Mouse (Mus musculus): ENCODE measurements around the gene Mpo. TPM values are rescaled to one million over a fixed set of nuclear protein-coding genes. Genes with fewer than 3 reads are reported as not detected.

The Mpo gene
- polyA plus RNA-seq, 1 experiment = 0.08 TPM

- Histone ChIP-seq H3K4me3 (replicated peaks; ENCODE audit: insufficient read depth, low read depth, low read length) (no peak overlapping the region), H3K4me1 (ENCODE audit: control insufficient read depth, insufficient read depth, low read length) (no peaks in the 10 kb centered on the region), H3K27ac (ENCODE audit: insufficient read depth, low read length) (no peak overlapping the region), H3K27me3 (ENCODE audit: control insufficient read depth, insufficient read depth, low read length) (no peaks in the 10 kb centered on the region)
- DNase-seq = no peak
- TF ChIP-seq CTCF (IDR thresholded peaks at IDR 0.05; ENCODE audit: borderline replicate concordance, insufficient read depth, low read depth, low read length) = no peak
- no peak for TF ChIP-seq POLR2A (IDR thresholded peaks at IDR 0.05; ENCODE audit: borderline replicate concordance, insufficient read depth, low read length)
- WGBS = 85% methylated on average over 5 of the region's 5 CpGs
Measured at GRCm38 (mm10) chr11:87753891-87754501, 39.4 kb upstream of the Mpo start.

GRCm38 (mm10) chr11:87754603-87755002, 38.8 kb upstream of the Mpo start:
- no peaks in the 10 kb centered on the region for H3K27me3 ChIP-seq (ENCODE audit: control insufficient read depth, insufficient read depth, low read length)
- WGBS = 74% methylated on average over 5 of the region's 5 CpGs
- DNase-seq = no peak
- no peak overlapping the region for H3K4me3 ChIP-seq (replicated peaks; ENCODE audit: insufficient read depth, low read depth, low read length)
- H3K27ac ChIP-seq (ENCODE audit: insufficient read depth, low read length) = no peak overlapping the region
- no peaks in the 10 kb centered on the region; the same call in 1 of the 2 replicates for H3K4me1 ChIP-seq (ENCODE audit: control insufficient read depth, insufficient read depth, low read length)
- TF ChIP-seq POLR2A (IDR thresholded peaks at IDR 0.05; ENCODE audit: borderline replicate concordance, insufficient read depth, low read length) = no peak

GRCm38 (mm10) chr11:87755360-87756017, 37.9 kb upstream of the Mpo start:
- 69% methylated on average over 17 of the region's 17 CpGs for WGBS

GRCm38 (mm10) chr11:87756251-87756820, 37.0 kb upstream of the Mpo start:
- no peaks in the 10 kb centered on the region; the same call in 1 of the 2 replicates for H3K4me1 ChIP-seq (ENCODE audit: control insufficient read depth, insufficient read depth, low read length)
- H3K27ac ChIP-seq (ENCODE audit: insufficient read depth, low read length) = no peak overlapping the region
- TF ChIP-seq POLR2A (IDR thresholded peaks at IDR 0.05; ENCODE audit: borderline replicate concordance, insufficient read depth, low read length) = no peak
- no peak for TF ChIP-seq CTCF (IDR thresholded peaks at IDR 0.05; ENCODE audit: borderline replicate concordance, insufficient read depth, low read depth, low read length)
- WGBS = 91% methylated on average over 15 of the region's 15 CpGs
- H3K4me3 ChIP-seq (replicated peaks; ENCODE audit: insufficient read depth, low read depth, low read length) = no peak overlapping the region
- DNase-seq = no peak
- H3K27me3 ChIP-seq (ENCODE audit: control insufficient read depth, insufficient read depth, low read length) = no peaks in the 10 kb centered on the region

More at GRCm38 (mm10) chr11:87755360-87756017, 37.9 kb upstream of the Mpo start:
- H3K4me3 ChIP-seq (replicated peaks; ENCODE audit: insufficient read depth, low read depth, low read length) = no peak overlapping the region
- no peak overlapping the region for H3K27ac ChIP-seq (ENCODE audit: insufficient read depth, low read length)
- no peak for TF ChIP-seq POLR2A (IDR thresholded peaks at IDR 0.05; ENCODE audit: borderline replicate concordance, insufficient read depth, low read length)
- no peak for TF ChIP-seq CTCF (IDR thresholded peaks at IDR 0.05; ENCODE audit: borderline replicate concordance, insufficient read depth, low read depth, low read length)
- DNase-seq = no peak
- H3K4me1 ChIP-seq (ENCODE audit: control insufficient read depth, insufficient read depth, low read length) = no peaks in the 10 kb centered on the region; the same call in 1 of the 2 replicates
- no peaks in the 10 kb centered on the region for H3K27me3 ChIP-seq (ENCODE audit: control insufficient read depth, insufficient read depth, low read length)

GRCm38 (mm10) chr11:87757001-87757954, 36.1 kb upstream of the Mpo start:
- Histone ChIP-seq H3K4me1 (ENCODE audit: control insufficient read depth, insufficient read depth, low read length) (no peaks in the 10 kb centered on the region; the same call in 1 of the 2 replicates), H3K27ac (ENCODE audit: insufficient read depth, low read length) (no peak overlapping the region), H3K27me3 (ENCODE audit: control insufficient read depth, insufficient read depth, low read length) (no peaks in the 10 kb centered on the region), H3K4me3 (replicated peaks; ENCODE audit: insufficient read depth, low read depth, low read length) (no peak overlapping the region)
- no peak for TF ChIP-seq CTCF (IDR thresholded peaks at IDR 0.05; ENCODE audit: borderline replicate concordance, insufficient read depth, low read depth, low read length)
- no peak for TF ChIP-seq POLR2A (IDR thresholded peaks at IDR 0.05; ENCODE audit: borderline replicate concordance, insufficient read depth, low read length)
- no peak for DNase-seq
- WGBS = 90% methylated on average over 25 of the region's 25 CpGs

GRCm38 (mm10) chr11:87758161-87758911, 35.0 kb upstream of the Mpo start:
- H3K27me3 ChIP-seq (ENCODE audit: control insufficient read depth, insufficient read depth, low read length) = no peaks in the 10 kb centered on the region
- TF ChIP-seq CTCF (IDR thresholded peaks at IDR 0.05; ENCODE audit: borderline replicate concordance, insufficient read depth, low read depth, low read length) = no peak
- H3K27ac ChIP-seq (ENCODE audit: insufficient read depth, low read length) = no peak overlapping the region
- WGBS = 87% methylated on average over 7 of the region's 7 CpGs
- no peak overlapping the region for H3K4me3 ChIP-seq (replicated peaks; ENCODE audit: insufficient read depth, low read depth, low read length)
- no peaks in the 10 kb centered on the region; the same call in 1 of the 2 replicates for H3K4me1 ChIP-seq (ENCODE audit: control insufficient read depth, insufficient read depth, low read length)
- no peak for DNase-seq
